Mouse (Mus musculus) E14TG2a.4 (cell line): ENCODE data around the gene Grb7.
A peak's percentile ranks its signal among the peaks of the same experiment; 100 is the strongest.

ENCODE experiments used
- H3K27me3 ChIP-seq: 2 replicates; pipeline ENCODE4 v1.6.1; 2014; ENCODE audit warnings: low read length, control low read depth; ENCODE audit not compliant: insufficient read depth
- H3K36me3 ChIP-seq: 2 replicates; pipeline ENCODE4 v1.6.1; 2014; ENCODE audit warnings: low read length, control low read depth; ENCODE audit not compliant: insufficient read depth
- H3K4me1 ChIP-seq: replicated peaks from 2 replicates; pipeline ENCODE4 v1.6.1; 2014; ENCODE audit warnings: low read depth, low read length, control low read depth
- H3K4me3 ChIP-seq: replicated peaks from 2 replicates; pipeline ENCODE4 v1.5.1; 2014; ENCODE audit warnings: mild to moderate bottlenecking, low read length
- H3K9me3 ChIP-seq: 2 replicates; pipeline ENCODE4 v1.6.1; 2014; ENCODE audit warnings: low read length, control low read depth
- CTCF ChIP-seq: conservative IDR thresholded peaks from 2 replicates; pipeline ENCODE4 v1.5.1; 2014; ENCODE audit warnings: low read length
- NANOG ChIP-seq: IDR thresholded peaks from 2 replicates; pipeline ENCODE4 v1.6.1; 2014; ENCODE audit warnings: borderline replicate concordance, low read length, mixed read lengths
- POU5F1 ChIP-seq: IDR thresholded peaks from 2 replicates; pipeline ENCODE4 v1.6.1; 2014; ENCODE audit warnings: low read length, borderline replicate concordance

Grb7 gene

GRCm38 (mm10) chr11:98447475-98447834 is 1.3 kb downstream of the Grb7 start:
- Histone ChIP-seq H3K36me3 (peaks cover 24% of the 10 kb centered on the region), H3K9me3 (no peaks in the 10 kb centered on the region), H3K4me1 (peaks cover 66% of the 10 kb centered on the region), H3K27me3 (no peaks in the 10 kb centered on the region), H3K4me3 (peak overlapping the region; percentile 82)
- TF ChIP-seq CTCF, result no peak
- no peak for TF ChIP-seq POU5F1
- no peak for TF ChIP-seq NANOG

- no peak for TF ChIP-seq CTCF
- TF ChIP-seq NANOG, result no peak
- TF ChIP-seq POU5F1, result no peak
- peak overlapping the region; percentile 82 for H3K4me3 ChIP-seq
- peaks cover 66% of the 10 kb centered on the region for H3K4me1 ChIP-seq
- no peaks in the 10 kb centered on the region for H3K27me3 ChIP-seq
- H3K9me3 ChIP-seq, result no peaks in the 10 kb centered on the region
- peaks cover 32% of the 10 kb centered on the region for H3K36me3 ChIP-seq
Measured at GRCm38 (mm10) chr11:98448191-98448790, 2.1 kb downstream of the Grb7 start.

GRCm38 (mm10) chr11:98449419-98449818 is 3.2 kb downstream of the Grb7 start:
- no peak for TF ChIP-seq CTCF
- TF ChIP-seq NANOG, result no peak
- no peak for TF ChIP-seq POU5F1
- Histone ChIP-seq H3K4me3 (peak overlapping the region; percentile 82), H3K9me3 (no peaks in the 10 kb centered on the region), H3K36me3 (peaks cover 43% of the 10 kb centered on the region), H3K4me1 (peaks cover 71% of the 10 kb centered on the region), H3K27me3 (no peaks in the 10 kb centered on the region)

GRCm38 (mm10) chr11:98449921-98450771 is 4.0 kb downstream of the Grb7 start:
- no peak for TF ChIP-seq CTCF
- no peak for TF ChIP-seq POU5F1
- no peak for TF ChIP-seq NANOG
- H3K9me3 ChIP-seq, result no peaks in the 10 kb centered on the region

GRCm38 (mm10) chr11:98455484-98455883 is 9.3 kb downstream of the Grb7 start:
- H3K4me3 ChIP-seq, result no peak overlapping the region

More at GRCm38 (mm10) chr11:98449921-98450771, 4.0 kb downstream of the Grb7 start:
- Histone ChIP-seq H3K4me3 (peak overlapping the region; percentile 82), H3K4me1 (peaks cover 77% of the 10 kb centered on the region), H3K27me3 (no peaks in the 10 kb centered on the region), H3K36me3 (peaks cover 50% of the 10 kb centered on the region)

GRCm38 (mm10) chr11:98456545-98456944 is 10.4 kb downstream of the Grb7 start:
- Histone ChIP-seq H3K4me3 (no peak overlapping the region), H3K36me3 (peaks cover 48% of the 10 kb centered on the region), H3K9me3 (no peaks in the 10 kb centered on the region), H3K27me3 (peaks cover 25% of the 10 kb centered on the region), H3K4me1 (peaks cover 63% of the 10 kb centered on the region)
- TF ChIP-seq POU5F1 (no peak), NANOG (no peak), CTCF (no peak)

More at GRCm38 (mm10) chr11:98455484-98455883, 9.3 kb downstream of the Grb7 start:
- no peak for TF ChIP-seq POU5F1
- TF ChIP-seq CTCF, result peak; percentile 74
- H3K4me1 ChIP-seq, result peaks cover 63% of the 10 kb centered on the region
- H3K27me3 ChIP-seq, result peaks cover 23% of the 10 kb centered on the region
- H3K36me3 ChIP-seq, result peaks cover 58% of the 10 kb centered on the region
- no peaks in the 10 kb centered on the region for H3K9me3 ChIP-seq

GRCm38 (mm10) chr11:98456945-98457344 is 10.8 kb downstream of the Grb7 start:
- TF ChIP-seq POU5F1, result no peak
- TF ChIP-seq NANOG, result no peak
- no peak for TF ChIP-seq CTCF

GRCm38 (mm10) chr11:98457367-98458120 is 11.3 kb downstream of the Grb7 start:
- Histone ChIP-seq H3K4me1 (peaks cover 65% of the 10 kb centered on the region), H3K4me3 (peak overlapping the region; percentile 81), H3K36me3 (peaks cover 38% of the 10 kb centered on the region), H3K27me3 (peaks cover 30% of the 10 kb centered on the region), H3K9me3 (no peaks in the 10 kb centered on the region)
- TF ChIP-seq POU5F1, result no peak
- TF ChIP-seq NANOG, result no peak
- 0 out of 2 replicates have a peak, but pooled peaks have one; percentile 10 for TF ChIP-seq CTCF

More at GRCm38 (mm10) chr11:98456945-98457344, 10.8 kb downstream of the Grb7 start:
- Histone ChIP-seq H3K9me3 (no peaks in the 10 kb centered on the region), H3K4me1 (peaks cover 64% of the 10 kb centered on the region), H3K27me3 (peaks cover 25% of the 10 kb centered on the region), H3K36me3 (peaks cover 44% of the 10 kb centered on the region), H3K4me3 (peak overlapping the region; percentile 81)
